Comparison of ENCODE assay signal across 7 mouse cellular contexts in the genomic region with DNA sequence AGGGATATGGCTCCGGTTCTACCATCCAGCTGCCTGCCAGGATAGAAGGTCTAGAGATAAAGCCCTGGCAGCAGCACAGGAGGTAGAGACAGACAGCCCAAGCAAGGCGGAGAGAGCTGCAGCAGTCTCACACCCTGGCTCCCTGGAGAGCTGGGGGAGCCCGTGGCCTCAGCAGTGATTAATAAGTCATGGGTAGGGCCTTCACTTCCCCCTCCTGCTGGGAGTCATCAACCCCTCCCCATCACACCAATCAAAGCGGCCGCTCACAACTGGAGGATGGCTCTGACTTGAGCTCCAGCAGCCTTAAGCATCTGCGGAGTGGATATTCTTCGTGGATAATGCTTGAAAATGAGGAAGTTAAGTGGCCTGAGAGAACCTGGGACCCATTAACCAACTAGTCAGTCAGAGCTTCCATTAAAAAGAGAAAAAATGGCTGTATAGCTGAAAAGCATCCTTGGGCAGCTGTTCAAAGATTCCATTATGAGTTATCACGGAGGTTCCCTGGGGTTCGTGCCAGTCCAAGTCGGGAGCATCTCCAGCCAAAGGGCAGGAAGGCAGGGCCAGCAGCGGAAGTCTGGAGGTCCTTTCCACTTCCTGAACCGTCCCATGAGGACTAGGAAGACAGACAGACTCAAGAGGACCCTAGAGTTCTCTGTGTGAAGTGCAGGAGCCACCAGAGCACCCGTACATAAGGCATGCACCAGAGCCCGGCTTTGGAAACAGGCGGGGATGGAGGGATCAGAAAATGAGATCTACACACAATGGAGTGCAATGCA. TPM values are rescaled to one million over a fixed set of nuclear protein-coding genes. Genes with fewer than 3 reads are reported as not detected.
A peak's percentile ranks its signal among the peaks of the same experiment; 100 is the strongest.
DNase-seq lines count a peak whose midpoint lies in the region; ATAC-seq and TF ChIP-seq lines count a peak whose summit lies in the region.

No protein-coding gene starts in this region.

- no peak overlapping the region for H3K27ac ChIP-seq in intestine, postnatal 0 days (ENCODE audit: low read depth, low read length)
- peak overlapping the region; percentile 42 for H3K27ac ChIP-seq in midbrain, embryonic 13.5 days

- TF ChIP-seq CTCF in E14TG2a.4 (conservative IDR thresholded peaks at IDR 0.05; ENCODE audit: low read length) = no peak
- TF ChIP-seq CTCF in intestine, postnatal 0 days (IDR thresholded peaks at IDR 0.05; ENCODE audit: low read depth) = peak; percentile 38; the same call in 1 of the 2 replicates

- H3K27me3 ChIP-seq in E14TG2a.4 (ENCODE audit: insufficient read depth, low read length) = no peaks in the 10 kb centered on the region
- H3K27me3 ChIP-seq in intestine, postnatal 0 days (replicated peaks; ENCODE audit: control insufficient read depth, insufficient read depth, low read length) = no peaks in the 10 kb centered on the region
- H3K27me3 ChIP-seq in midbrain, embryonic 13.5 days = no peaks in the 10 kb centered on the region

- 38% methylated on average over 15 of the region's 15 CpGs for WGBS in intestine, postnatal 0 days
- 44% methylated on average over 15 of the region's 15 CpGs for WGBS in midbrain, embryonic 13.5 days

- no peak for ATAC-seq in intestine, postnatal 0 days
- peak; percentile 71 for ATAC-seq in midbrain, embryonic 13.5 days
- ATAC-seq in megakaryocyte-erythroid progenitor cell, adult 5-6 weeks (replicated peaks; ENCODE audit: low FRiP score, low TSS enrichment, poor library complexity, severe bottlenecking) = no peak

- no peak overlapping the region for H3K4me2 ChIP-seq in intestine, postnatal 0 days (replicated peaks; ENCODE audit: low read depth)
- H3K4me2 ChIP-seq in midbrain, embryonic 13.5 days (replicated peaks) = peak overlapping the region; percentile 14; the same call in 1 of the 2 replicates

- peaks cover 8% of the 10 kb centered on the region for H3K36me3 ChIP-seq in E14TG2a.4 (ENCODE audit: insufficient read depth, low read length)
- no peaks in the 10 kb centered on the region for H3K36me3 ChIP-seq in intestine, postnatal 0 days (ENCODE audit: control insufficient read depth, insufficient read depth)
- 0 out of 2 replicates have a peak, but pooled peaks cover 4% of the 10 kb centered on the region for H3K36me3 ChIP-seq in midbrain, embryonic 13.5 days

- H3K9me3 ChIP-seq in E14TG2a.4 (ENCODE audit: low read length) = peaks cover 2% of the 10 kb centered on the region
- no peaks in the 10 kb centered on the region for H3K9me3 ChIP-seq in intestine, postnatal 0 days (ENCODE audit: control insufficient read depth)
- no peaks in the 10 kb centered on the region for H3K9me3 ChIP-seq in midbrain, embryonic 13.5 days

- peaks cover 87% of the 10 kb centered on the region for H3K4me1 ChIP-seq in E14TG2a.4 (replicated peaks; ENCODE audit: low read depth, low read length)
- H3K4me1 ChIP-seq in intestine, postnatal 0 days (replicated peaks; ENCODE audit: control insufficient read depth, insufficient read depth, low read length) = no peaks in the 10 kb centered on the region; the same call in 1 of the 2 replicates
- peaks cover 32% of the 10 kb centered on the region for H3K4me1 ChIP-seq in midbrain, embryonic 13.5 days (replicated peaks)

- peak overlapping the region; percentile 68 for H3K4me3 ChIP-seq in E14TG2a.4 (replicated peaks; ENCODE audit: low read length)
- no peak overlapping the region for H3K4me3 ChIP-seq in intestine, postnatal 0 days (ENCODE audit: low read depth, low read length)
- no peak overlapping the region for H3K4me3 ChIP-seq in midbrain, embryonic 13.5 days (replicated peaks)

- no peak overlapping the region for H3K9ac ChIP-seq in intestine, postnatal 0 days (ENCODE audit: low read depth, low read length)
- no peak overlapping the region; the same call in 1 of the 2 replicates for H3K9ac ChIP-seq in midbrain, embryonic 13.5 days (replicated peaks)

- DNase-seq in WW6 (ENCODE audit: low read depth, low spot score) = peak; percentile 46
- peak; percentile 28 to 33 for DNase-seq in heart, adult 18-20 months
- no peak for DNase-seq in spleen, adult 12 weeks (ENCODE audit: low spot score)

RNA-seq across cellular contexts. Expression of a gene that starts 19.4 kb away (rescaled TPM):
- total RNA-seq in heart, adult 18-20 months (2021) = 1 to 10 TPM; 3.1 to 3.4 TPM
- 4.3 and 4.5 TPM in 2 replicates for polyA plus RNA-seq in intestine, postnatal 0 days (2015; fragmentation: Nextera tagmentation; extraction: Ambion mirVana)
- polyA plus RNA-seq in midbrain, embryonic 13.5 days (2015; fragmentation: Nextera tagmentation; extraction: Ambion mirVana) = 41.6 and 43.3 TPM in 2 replicates
- total RNA-seq in megakaryocyte-erythroid progenitor cell, adult 5-6 weeks (2014; fragmentation: Nextera tagmentation) = 1.7 and 2.7 TPM in 2 replicates
- 1.2 and 1.9 TPM in 2 replicates for total RNA-seq in megakaryocyte-erythroid progenitor cell, adult 5-6 weeks (2017)
